ENCODE assay signal across 11 mouse cellular contexts in genomic region chr2:152049611-152050270, GRCm38 (mm10). TPM values are rescaled to one million over a fixed set of nuclear protein-coding genes. Genes with fewer than 3 reads are reported as not detected.
A peak's percentile ranks its signal among the peaks of the same experiment; 100 is the strongest.
DNase-seq lines count a peak whose midpoint lies in the region; ATAC-seq and TF ChIP-seq lines count a peak whose summit lies in the region.
"Had no signal": no experiment of that assay in that cellular context is flagged by ENCODE, and none has a peak within 500 bp of the region (broad histone marks: within the 10 kb centered on the region; RNA-seq: fewer than 3 reads in every experiment).

No protein-coding gene starts in this region.

- DNase-seq in heart, postnatal 14 days: no peak
- no peak for DNase-seq in thymus, postnatal 0 days (ENCODE audit: low spot score)
- no peak for DNase-seq in right cerebral cortex, adult 18-20 months
- DNase-seq: cerebellum, adult 11-12 months; kidney, adult 18-20 months had no signal

- no peak for TF ChIP-seq CTCF in E14TG2a.4 (conservative IDR thresholded peaks at IDR 0.05; ENCODE audit: low read length)

- H3K27ac ChIP-seq in heart, embryonic 13.5 days (replicated peaks): no peak overlapping the region
- H3K27ac ChIP-seq in forebrain, embryonic 15.5 days (replicated peaks): peak overlapping the region; percentile 98
- no peak overlapping the region for H3K27ac ChIP-seq in limb, embryonic 15.5 days
- H3K27ac ChIP-seq: liver, embryonic 14.5 days had no signal

- H3K9ac ChIP-seq in heart, embryonic 13.5 days: no peak overlapping the region
- H3K9ac ChIP-seq in forebrain, embryonic 15.5 days (replicated peaks): peak overlapping the region; percentile 75
- no peak overlapping the region for H3K9ac ChIP-seq in limb, embryonic 15.5 days
- H3K9ac ChIP-seq: liver, embryonic 14.5 days had no signal

- no peaks in the 10 kb centered on the region; the same call in 1 of the 2 replicates for H3K9me3 ChIP-seq in heart, embryonic 13.5 days
- H3K9me3 ChIP-seq in E14TG2a.4 (ENCODE audit: low read length): no peaks in the 10 kb centered on the region
- no peaks in the 10 kb centered on the region for H3K9me3 ChIP-seq in forebrain, embryonic 15.5 days
- no peaks in the 10 kb centered on the region for H3K9me3 ChIP-seq in limb, embryonic 15.5 days

- intact Hi-C loops in heart, postnatal 14 days (cut with DNase I): no loop called here

- peak overlapping the region; percentile 97 for H3K4me2 ChIP-seq in heart, embryonic 13.5 days
- peak overlapping the region; percentile 95 for H3K4me2 ChIP-seq in forebrain, embryonic 15.5 days (replicated peaks)
- peak overlapping the region; percentile 98; the same call in 1 of the 2 replicates for H3K4me2 ChIP-seq in limb, embryonic 15.5 days

- peaks cover 98% of the 10 kb centered on the region for H3K27me3 ChIP-seq in heart, embryonic 13.5 days (replicated peaks)
- peaks cover 87% of the 10 kb centered on the region for H3K27me3 ChIP-seq in E14TG2a.4 (ENCODE audit: insufficient read depth, low read length)
- H3K27me3 ChIP-seq in forebrain, embryonic 15.5 days: no peaks in the 10 kb centered on the region
- H3K27me3 ChIP-seq in limb, embryonic 15.5 days: peaks cover 88% of the 10 kb centered on the region

- peak overlapping the region; percentile 59 for H3K4me3 ChIP-seq in heart, embryonic 13.5 days
- peak overlapping the region; percentile 79 for H3K4me3 ChIP-seq in E14TG2a.4 (replicated peaks; ENCODE audit: low read length)
- H3K4me3 ChIP-seq in forebrain, embryonic 15.5 days: peak overlapping the region; percentile 48
- no peak overlapping the region for H3K4me3 ChIP-seq in limb, embryonic 15.5 days

- no peaks in the 10 kb centered on the region for H3K36me3 ChIP-seq in heart, embryonic 13.5 days
- H3K36me3 ChIP-seq in E14TG2a.4 (ENCODE audit: insufficient read depth, low read length): no peaks in the 10 kb centered on the region
- no peaks in the 10 kb centered on the region for H3K36me3 ChIP-seq in forebrain, embryonic 15.5 days
- no peaks in the 10 kb centered on the region for H3K36me3 ChIP-seq in limb, embryonic 15.5 days

- no peak for ATAC-seq in heart, embryonic 13.5 days (ENCODE audit: extremely low read depth, insufficient number of reproducible peaks, low FRiP score, low TSS enrichment)
- ATAC-seq in forebrain, embryonic 15.5 days (replicated peaks): no peak; the same call in 1 of the 2 replicates
- ATAC-seq in limb, embryonic 15.5 days (ENCODE audit: insufficient number of reproducible peaks, low FRiP score, low TSS enrichment, low read depth): no peak
- ATAC-seq in megakaryocyte progenitor cell, adult 5-6 weeks (replicated peaks; ENCODE audit: poor library complexity): no peak

- H3K4me1 ChIP-seq in heart, embryonic 13.5 days: peaks cover 32% of the 10 kb centered on the region
- peaks cover 38% of the 10 kb centered on the region for H3K4me1 ChIP-seq in E14TG2a.4 (replicated peaks; ENCODE audit: low read depth, low read length)
- H3K4me1 ChIP-seq in forebrain, embryonic 15.5 days: peaks cover 58% of the 10 kb centered on the region
- peaks cover 24% of the 10 kb centered on the region for H3K4me1 ChIP-seq in limb, embryonic 15.5 days

- WGBS in heart, embryonic 13.5 days: 4% methylated on average over 13 of the region's 13 CpGs
- WGBS in forebrain, embryonic 15.5 days: 6% methylated on average over 13 of the region's 13 CpGs
- WGBS in limb, embryonic 15.5 days: 7% methylated on average over 13 of the region's 13 CpGs

RNA-seq across cellular contexts. Expression of gene Scrt2, which starts 31.6 kb away (rescaled TPM):
- 0.04 TPM in 1 of 2 replicates, not detected in the other for polyA plus RNA-seq in heart, embryonic 13.5 days (2015; fragmentation: Nextera tagmentation; extraction: Ambion mirVana)
- not detected for total RNA-seq in heart, postnatal 14 days (2021)
- 20.9 and 22.9 TPM in 2 replicates for polyA plus RNA-seq in forebrain, embryonic 15.5 days (2015; fragmentation: Nextera tagmentation; extraction: Ambion mirVana)
- 0.06 TPM in 1 of 2 replicates, not detected in the other for polyA plus RNA-seq in limb, embryonic 15.5 days (2015; fragmentation: Nextera tagmentation; extraction: Ambion mirVana)
- polyA plus RNA-seq in thymus, postnatal 0 days (2015; fragmentation: Nextera tagmentation; extraction: Ambion mirVana): 0.08 TPM in 1 of 2 replicates, not detected in the other
- not detected in 2 replicates for total RNA-seq in megakaryocyte progenitor cell, adult 5-6 weeks (2015)
- not detected in 2 replicates for total RNA-seq in megakaryocyte progenitor cell, adult 5-6 weeks (2017)

RNA-seq across cellular contexts. Expression of gene Slc52a3, which starts 53.4 kb away (rescaled TPM):
- 0.17 and 0.25 TPM in 2 replicates for polyA plus RNA-seq in heart, embryonic 13.5 days (2015; fragmentation: Nextera tagmentation; extraction: Ambion mirVana)
- 1 to 10 TPM; 1.8 to 2.0 TPM for total RNA-seq in heart, postnatal 14 days (2021)
- 0.84 and 1.3 TPM in 2 replicates for polyA plus RNA-seq in forebrain, embryonic 15.5 days (2015; fragmentation: Nextera tagmentation; extraction: Ambion mirVana)
- polyA plus RNA-seq in limb, embryonic 15.5 days (2015; fragmentation: Nextera tagmentation; extraction: Ambion mirVana): 8.4 and 9.7 TPM in 2 replicates
- polyA plus RNA-seq in thymus, postnatal 0 days (2015; fragmentation: Nextera tagmentation; extraction: Ambion mirVana): 1.5 and 1.6 TPM in 2 replicates
- 0.22 TPM in 1 of 2 replicates, not detected in the other for total RNA-seq in megakaryocyte progenitor cell, adult 5-6 weeks (2015)
- total RNA-seq in megakaryocyte progenitor cell, adult 5-6 weeks (2017): 0.12 TPM in 1 of 2 replicates, not detected in the other

RNA-seq across cellular contexts. Expression of gene Srxn1, which starts 55.6 kb away (rescaled TPM):
- 7.4 and 7.7 TPM in 2 replicates for polyA plus RNA-seq in heart, embryonic 13.5 days (2015; fragmentation: Nextera tagmentation; extraction: Ambion mirVana)
- total RNA-seq in heart, postnatal 14 days (2021): 10 to 100 TPM in 1 of 2 experiments, 1 to 10 TPM in 1; 9.8 to 11.9 TPM
- 11.1 and 13.0 TPM in 2 replicates for polyA plus RNA-seq in forebrain, embryonic 15.5 days (2015; fragmentation: Nextera tagmentation; extraction: Ambion mirVana)
- polyA plus RNA-seq in limb, embryonic 15.5 days (2015; fragmentation: Nextera tagmentation; extraction: Ambion mirVana): 11.3 and 12.3 TPM in 2 replicates
- 23.2 and 23.6 TPM in 2 replicates for polyA plus RNA-seq in thymus, postnatal 0 days (2015; fragmentation: Nextera tagmentation; extraction: Ambion mirVana)
- total RNA-seq in megakaryocyte progenitor cell, adult 5-6 weeks (2015): 1.2 and 1.3 TPM in 2 replicates
- total RNA-seq in megakaryocyte progenitor cell, adult 5-6 weeks (2017): 2.2 and 12.2 TPM in 2 replicates

Comparison
In these comparisons a context has a peak if more than half of its experiments do, and no peak if none do; other contexts are left out.
1. RNA of gene Scrt2, which starts 31.6 kb away (polyA plus RNA-seq): 20.9 to 22.9 TPM in forebrain, embryonic 15.5 days; 0.08 TPM in thymus, postnatal 0 days, 0.06 TPM in limb, embryonic 15.5 days and 0.04 TPM in heart, embryonic 13.5 days; every median in the first group is over 10 times any median in the second.
2. Peak in every context shown above with its lines, with median percentiles within 50 percentile points of each other: H3K4me2 ChIP-seq.